Mouse (Mus musculus) liver, embryonic 12.5 days (tissue): ENCODE measurements around the gene Creb3l1. TPM values are rescaled to one million over a fixed set of nuclear protein-coding genes. Genes with fewer than 3 reads are reported as not detected.

Experiments used
- ATAC-seq: fragments of 200-750 bp; cut with Nextera tagmentation; 2 replicates; pipeline ENCODE4 v1.8.0; 2017; ENCODE audit warnings: moderate number of reproducible peaks, mild to moderate bottlenecking, moderate library complexity
- H3K27ac ChIP-seq: fragments of 300-500 bp; sonication (generic); 2 replicates; pipeline ENCODE4 v1.5.1; 2016; ENCODE audit warnings: mild to moderate bottlenecking
- H3K27me3 ChIP-seq: fragments of 300-500 bp; sonication (generic); replicated peaks from 2 replicates; pipeline ENCODE4 v1.6.1; 2016; ENCODE audit warnings: mild to moderate bottlenecking, moderate library complexity
- H3K36me3 ChIP-seq: fragments of 300-500 bp; sonication (generic); 2 replicates; pipeline ENCODE4 v1.6.1; 2016; ENCODE audit warnings: mild to moderate bottlenecking, moderate library complexity
- H3K4me1 ChIP-seq: fragments of 300-500 bp; sonication (generic); 2 replicates; pipeline ENCODE4 v1.6.1; 2016
- H3K4me2 ChIP-seq: fragments of 300-500 bp; sonication (generic); 2 replicates; pipeline ENCODE4 v1.6.1; 2016; ENCODE audit warnings: mild to moderate bottlenecking, moderate library complexity
- H3K4me3 ChIP-seq: fragments of 300-500 bp; sonication (generic); 2 replicates; pipeline ENCODE4 v1.5.1; 2016; ENCODE audit warnings: mild to moderate bottlenecking, moderate library complexity
- H3K9ac ChIP-seq: fragments of 300-500 bp; sonication (generic); 2 replicates; pipeline ENCODE4 v1.6.1; 2016; ENCODE audit warnings: mild to moderate bottlenecking, moderate library complexity
- H3K9me3 ChIP-seq: fragments of 300-500 bp; sonication (generic); replicated peaks from 2 replicates; pipeline ENCODE4 v1.6.1; 2016; ENCODE audit warnings: mild to moderate bottlenecking, moderate library complexity
- WGBS: fragments of 180-500 bp; shearing (Covaris S2); methylation state at CpG from one replicate; pipeline ENCODE4 v1.1.7; 2016; ENCODE audit not compliant: insufficient replicate concordance; 5-methylcytosine and 5-hydroxymethylcytosine counted together
- polyA plus RNA-seq: library from polyadenylated mRNA; unstranded; fragments of >200 nt; fragmentation: Nextera tagmentation; extraction: Ambion mirVana; gene quantifications from 2 replicates; pipeline ENCODE4 v1.2.1, GENCODE M21; 2016

Creb3l1 gene
- polyA plus RNA-seq, 1 experiment from 2014 or later, result 1.9 TPM

- 62% methylated on average over 10 of the region's 10 CpGs for WGBS
- ATAC-seq, result no peak
- H3K4me2 ChIP-seq, result no peak overlapping the region
- no peak overlapping the region for H3K9ac ChIP-seq
- H3K4me1 ChIP-seq, result peaks cover 19% of the 10 kb centered on the region
- no peaks in the 10 kb centered on the region for H3K36me3 ChIP-seq
- no peaks in the 10 kb centered on the region for H3K9me3 ChIP-seq
- no peak overlapping the region for H3K4me3 ChIP-seq
- H3K27ac ChIP-seq, result no peak overlapping the region
- H3K27me3 ChIP-seq, result peaks cover 21% of the 10 kb centered on the region
Measured at GRCm38 (mm10) chr2:92029387-92030133, 5.3 kb upstream of the Creb3l1 start.

GRCm38 (mm10) chr2:92027811-92028590, 3.7 kb upstream of the Creb3l1 start:
- no peak overlapping the region for H3K9ac ChIP-seq
- no peaks in the 10 kb centered on the region for H3K36me3 ChIP-seq
- no peak overlapping the region for H3K27ac ChIP-seq
- WGBS, result 30% methylated on average over 11 of the region's 11 CpGs
- H3K9me3 ChIP-seq, result no peaks in the 10 kb centered on the region
- H3K4me3 ChIP-seq, result no peak overlapping the region
- ATAC-seq, result peak; percentile 20; the same call in 1 of the 2 replicates
- peaks cover 32% of the 10 kb centered on the region for H3K4me1 ChIP-seq
- peaks cover 37% of the 10 kb centered on the region for H3K27me3 ChIP-seq
- no peak overlapping the region for H3K4me2 ChIP-seq

GRCm38 (mm10) chr2:92025966-92026365, 1.7 kb upstream of the Creb3l1 start:
- Histone ChIP-seq H3K4me3 (no peak overlapping the region), H3K36me3 (no peaks in the 10 kb centered on the region), H3K27me3 (peaks cover 57% of the 10 kb centered on the region), H3K27ac (no peak overlapping the region), H3K4me2 (no peak overlapping the region), H3K9me3 (no peaks in the 10 kb centered on the region), H3K4me1 (peaks cover 36% of the 10 kb centered on the region), H3K9ac (no peak overlapping the region)
- 42% methylated on average over 6 of the region's 6 CpGs for WGBS
- no peak for ATAC-seq

GRCm38 (mm10) chr2:92025202-92025601, 900 bp upstream of the Creb3l1 start:
- Histone ChIP-seq H3K4me2 (no peak overlapping the region), H3K27ac (no peak overlapping the region), H3K9ac (no peak overlapping the region), H3K9me3 (no peaks in the 10 kb centered on the region), H3K4me3 (no peak overlapping the region), H3K27me3 (peaks cover 62% of the 10 kb centered on the region), H3K4me1 (peaks cover 41% of the 10 kb centered on the region), H3K36me3 (no peaks in the 10 kb centered on the region)
- ATAC-seq, result no peak
- 79% methylated on average over 2 of the region's 2 CpGs for WGBS

GRCm38 (mm10) chr2:92023362-92024273, 684 bp downstream of the Creb3l1 start:
- ATAC-seq, result 0 out of 2 replicates have a peak, but pooled peaks have one; percentile 7
- H3K9ac ChIP-seq, result peak overlapping the region; percentile 65; the same call in 1 of the 2 replicates
- peaks cover 77% of the 10 kb centered on the region for H3K27me3 ChIP-seq
- 0 out of 2 replicates have a peak overlapping the region, but pooled peaks have one; percentile 4 for H3K27ac ChIP-seq
- peak overlapping the region; percentile 62 for H3K4me3 ChIP-seq
- H3K9me3 ChIP-seq, result no peaks in the 10 kb centered on the region
- peak overlapping the region; percentile 93 for H3K4me2 ChIP-seq
- no peaks in the 10 kb centered on the region for H3K36me3 ChIP-seq
- peaks cover 41% of the 10 kb centered on the region for H3K4me1 ChIP-seq
- 3% methylated on average over 40 of the region's 56 CpGs for WGBS

GRCm38 (mm10) chr2:92020676-92021265, 3.5 kb downstream of the Creb3l1 start:
- Histone ChIP-seq H3K27me3 (peaks cover 76% of the 10 kb centered on the region), H3K4me1 (peaks cover 25% of the 10 kb centered on the region), H3K9me3 (no peaks in the 10 kb centered on the region), H3K4me2 (no peak overlapping the region), H3K9ac (no peak overlapping the region), H3K27ac (no peak overlapping the region), H3K4me3 (no peak overlapping the region), H3K36me3 (no peaks in the 10 kb centered on the region)
- 26% methylated on average over 4 of the region's 4 CpGs for WGBS
- no peak for ATAC-seq

- Histone ChIP-seq H3K27me3 (peaks cover 58% of the 10 kb centered on the region), H3K4me3 (no peak overlapping the region), H3K4me2 (no peak overlapping the region), H3K9me3 (no peaks in the 10 kb centered on the region), H3K36me3 (no peaks in the 10 kb centered on the region), H3K9ac (no peak overlapping the region), H3K4me1 (peaks cover 25% of the 10 kb centered on the region), H3K27ac (no peak overlapping the region)
- WGBS, result 45% methylated on average over 1 of the region's 1 CpGs
- ATAC-seq, result no peak
Measured at GRCm38 (mm10) chr2:92017440-92017839, 6.9 kb downstream of the Creb3l1 start.

- no peak overlapping the region for H3K4me2 ChIP-seq
- no peak for ATAC-seq
- whole genome bisulfite sequencing, result 36% methylated on average over 3 of the region's 3 CpGs
Measured at GRCm38 (mm10) chr2:92016981-92017380, 7.3 kb downstream of the Creb3l1 start.

GRCm38 (mm10) chr2:92014891-92015290, 9.4 kb downstream of the Creb3l1 start:
- Histone ChIP-seq H3K4me3 (no peak overlapping the region), H3K9ac (no peak overlapping the region), H3K27ac (no peak overlapping the region), H3K4me1 (peaks cover 16% of the 10 kb centered on the region), H3K9me3 (no peaks in the 10 kb centered on the region), H3K4me2 (no peak overlapping the region), H3K27me3 (peaks cover 49% of the 10 kb centered on the region), H3K36me3 (no peaks in the 10 kb centered on the region)
- WGBS, result 70% methylated on average over 5 of the region's 5 CpGs
- ATAC-seq, result no peak

More at GRCm38 (mm10) chr2:92016981-92017380, 7.3 kb downstream of the Creb3l1 start:
- Histone ChIP-seq H3K4me1 (peaks cover 25% of the 10 kb centered on the region), H3K4me3 (no peak overlapping the region), H3K27me3 (peaks cover 55% of the 10 kb centered on the region), H3K9me3 (no peaks in the 10 kb centered on the region), H3K9ac (no peak overlapping the region), H3K36me3 (no peaks in the 10 kb centered on the region), H3K27ac (no peak overlapping the region)

- no peak overlapping the region for H3K27ac ChIP-seq
- H3K27me3 ChIP-seq, result peaks cover 49% of the 10 kb centered on the region
- no peak overlapping the region for H3K4me3 ChIP-seq
- no peak overlapping the region for H3K4me2 ChIP-seq
- no peak overlapping the region for H3K9ac ChIP-seq
- 48% methylated on average over 6 of the region's 6 CpGs for WGBS
- no peaks in the 10 kb centered on the region for H3K36me3 ChIP-seq
- H3K4me1 ChIP-seq, result peaks cover 21% of the 10 kb centered on the region
- no peaks in the 10 kb centered on the region for H3K9me3 ChIP-seq
- no peak for ATAC-seq
Measured at GRCm38 (mm10) chr2:92014248-92014647, 10.1 kb downstream of the Creb3l1 start.

GRCm38 (mm10) chr2:92012768-92013445, 11.4 kb downstream of the Creb3l1 start:
- no peaks in the 10 kb centered on the region for H3K36me3 ChIP-seq
- H3K9me3 ChIP-seq, result no peaks in the 10 kb centered on the region
- no peak for ATAC-seq
- no peak overlapping the region for H3K4me2 ChIP-seq
- no peak overlapping the region for H3K9ac ChIP-seq
- H3K27me3 ChIP-seq, result peaks cover 40% of the 10 kb centered on the region; the same call in 1 of the 2 replicates
- WGBS, result 42% methylated on average over 8 of the region's 8 CpGs
- H3K27ac ChIP-seq, result no peak overlapping the region
- H3K4me3 ChIP-seq, result no peak overlapping the region
- peaks cover 31% of the 10 kb centered on the region for H3K4me1 ChIP-seq
